Mouse (Mus musculus) stomach, postnatal 0 days (tissue): ENCODE results near the gene Tbc1d5.

Experiments
- CTCF ChIP-seq: IDR thresholded peaks from 2 replicates; pipeline ENCODE4 v1.5.1; 2016; ENCODE audit warnings: antibody characterized with exemption, low read depth, mild to moderate bottlenecking, moderate library complexity
- EP300 ChIP-seq: optimal IDR thresholded peaks from 2 replicates; pipeline ENCODE3; 2016; ENCODE audit warnings: antibody characterized with exemption

DNA sequence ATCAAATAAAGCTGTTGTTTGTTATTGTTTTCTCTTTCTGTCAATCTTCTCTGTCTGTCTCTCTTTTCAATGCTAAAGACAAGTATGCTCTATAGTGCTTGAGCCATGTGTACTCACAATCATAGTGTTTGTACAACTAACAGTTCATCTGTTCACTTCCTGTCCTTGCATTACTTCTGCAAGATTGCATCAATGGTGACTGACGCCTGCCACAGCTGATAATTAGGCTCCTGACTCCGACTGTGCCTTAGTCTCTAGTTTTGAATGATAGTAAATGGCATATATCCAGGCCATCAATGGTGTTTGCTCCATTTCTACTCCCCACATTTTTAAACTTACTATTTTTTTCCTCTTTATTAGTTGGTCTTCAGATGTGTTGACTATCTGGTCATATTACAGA lies 162.8 kb downstream of the Tbc1d5 start:
- no peak for TF ChIP-seq CTCF
- TF ChIP-seq EP300: no peak
